Mouse (Mus musculus) hematopoietic stem cell, adult 5-6 weeks (primary cell): ENCODE results near the gene Poc1a. TPM values are rescaled to one million over a fixed set of nuclear protein-coding genes. Genes with fewer than 3 reads are reported as not detected.

Experiments used
- ATAC-seq, 2 experiments: fragments of 125-278 bp in 1 of 2; replicated peaks in 1 of 2; 2 replicates each; pipeline ENCODE4 v1.8.0; 2016 to 2017; ENCODE audit warnings: inconsistent platforms in 2 of 2, mild to moderate bottlenecking in 2 of 2, moderate number of reproducible peaks in 2 of 2, low read depth in 1 of 2, moderate TSS enrichment in 1 of 2; ENCODE audit not compliant: low FRiP score in 2 of 2, poor library complexity in 2 of 2, severe bottlenecking in 2 of 2, insufficient read depth in 1 of 2, low TSS enrichment in 1 of 2
- total RNA-seq: library from RNA; stranded (forward); fragments of 172-1452, 232-1000 nt; gene quantifications from 2 replicates; pipeline ENCODE4 v1.2.3, GENCODE M21; 2017

Poc1a gene
- total RNA-seq, 1 experiment from 2014 or later = 14.8 TPM

DNA sequence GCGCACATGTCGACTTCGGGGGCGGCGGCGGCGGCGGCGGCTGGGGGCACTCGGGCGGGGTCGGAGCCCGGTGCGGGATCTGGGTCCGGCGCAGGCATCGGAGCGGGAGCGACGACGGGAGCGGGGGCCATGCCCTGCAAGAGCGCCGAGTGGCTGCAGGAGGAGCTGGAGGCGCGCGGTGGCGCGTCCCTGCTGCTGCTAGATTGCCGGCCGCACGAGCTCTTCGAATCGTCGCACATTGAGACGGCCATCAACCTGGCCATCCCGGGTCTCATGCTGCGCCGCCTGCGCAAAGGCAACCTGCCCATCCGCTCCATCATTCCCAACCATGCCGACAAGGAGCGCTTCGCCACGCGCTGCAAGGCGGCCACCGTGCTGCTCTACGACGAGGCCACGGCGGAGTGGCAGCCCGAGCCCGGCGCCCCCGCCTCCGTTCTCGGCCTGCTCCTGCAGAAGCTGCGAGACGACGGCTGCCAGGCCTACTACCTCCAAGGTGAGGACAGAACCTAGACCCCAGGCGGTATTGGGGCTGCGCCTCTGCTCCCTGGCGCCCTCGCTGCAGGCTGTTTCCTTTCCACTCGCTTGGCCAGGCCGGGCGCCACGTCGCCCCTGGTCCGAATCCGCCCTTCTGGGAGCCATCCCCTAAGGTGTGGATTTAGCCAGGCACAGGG is 88.1 kb downstream of the Poc1a start:
- no peak for ATAC-seq

DNA sequence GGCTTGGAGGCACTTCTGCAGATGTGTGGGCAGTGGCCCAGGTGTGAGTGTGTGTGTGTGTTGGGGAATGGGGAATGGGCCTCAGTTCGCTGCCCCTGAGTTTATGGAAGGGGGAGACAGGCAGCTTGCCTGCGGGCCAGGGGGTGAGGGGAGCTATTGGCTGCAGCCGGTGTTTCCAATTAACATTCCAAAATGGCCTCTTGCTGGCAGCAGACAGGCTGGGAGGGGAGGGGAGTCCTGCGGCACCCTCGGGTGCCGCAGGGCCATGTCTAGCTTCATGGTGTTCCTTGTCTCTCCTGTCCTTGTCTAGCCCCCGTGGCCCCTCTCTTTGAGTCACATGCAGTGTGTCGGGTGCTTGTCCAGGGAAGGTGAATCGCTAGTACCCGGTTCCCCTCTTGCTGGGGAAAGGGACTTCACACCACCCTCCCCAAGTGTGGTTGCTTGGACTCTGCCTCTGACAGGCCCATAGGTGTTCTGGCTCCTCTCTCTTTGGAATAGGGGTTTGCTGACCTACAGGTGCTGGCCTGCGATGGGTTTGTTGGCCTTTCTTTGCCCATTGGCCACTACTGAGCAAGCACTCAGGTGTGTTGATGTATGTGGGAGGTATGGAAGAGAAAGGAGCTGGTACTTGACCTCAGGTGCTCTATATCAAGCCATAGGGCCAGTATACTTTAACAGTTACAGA is 89.1 kb downstream of the Poc1a start:
- ATAC-seq = no peak

DNA sequence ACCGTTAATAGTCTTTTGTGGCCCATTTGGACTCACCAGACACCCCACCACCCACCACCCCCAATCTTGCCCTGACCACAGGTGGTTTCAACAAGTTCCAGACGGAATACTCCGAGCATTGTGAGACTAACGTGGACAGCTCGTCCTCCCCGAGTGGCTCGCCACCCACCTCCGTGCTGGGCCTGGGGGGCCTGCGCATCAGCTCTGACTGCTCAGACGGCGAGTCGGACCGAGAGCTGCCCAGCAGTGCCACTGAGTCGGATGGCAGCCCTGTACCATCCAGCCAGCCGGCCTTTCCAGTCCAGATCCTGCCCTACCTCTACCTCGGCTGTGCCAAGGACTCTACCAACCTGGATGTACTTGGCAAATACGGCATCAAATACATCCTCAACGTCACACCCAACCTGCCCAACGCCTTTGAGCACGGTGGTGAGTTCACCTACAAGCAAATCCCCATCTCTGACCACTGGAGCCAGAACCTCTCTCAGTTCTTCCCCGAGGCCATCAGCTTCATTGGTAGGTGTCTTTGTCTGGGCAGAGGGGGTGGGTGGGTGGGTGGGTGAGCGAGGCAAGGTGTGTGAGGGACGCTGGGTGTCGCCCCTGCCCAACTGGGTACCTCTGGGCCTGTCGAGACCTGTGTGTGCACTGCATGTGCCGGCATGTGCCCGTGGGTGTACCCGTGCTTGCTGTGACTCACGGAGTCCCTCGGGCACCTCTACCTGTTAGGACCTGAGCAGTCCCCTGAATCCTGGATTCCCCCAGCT is 89.9 kb downstream of the Poc1a start:
- ATAC-seq = no peak

DNA sequence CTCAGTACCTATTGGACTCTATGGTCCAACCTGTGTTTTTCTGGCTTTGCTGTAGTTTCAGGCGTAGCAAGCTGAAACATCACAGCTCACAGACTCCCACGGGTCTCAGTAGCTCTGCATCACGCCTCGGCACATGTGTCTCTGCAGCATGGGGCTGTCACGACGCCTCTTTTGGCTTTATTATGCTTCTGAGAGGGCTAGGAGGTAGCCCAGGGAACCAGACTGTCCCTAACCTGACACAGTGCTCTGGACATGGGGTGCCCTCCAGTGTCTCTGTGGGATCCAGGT is 90.5 kb downstream of the Poc1a start:
- no peak for ATAC-seq

DNA sequence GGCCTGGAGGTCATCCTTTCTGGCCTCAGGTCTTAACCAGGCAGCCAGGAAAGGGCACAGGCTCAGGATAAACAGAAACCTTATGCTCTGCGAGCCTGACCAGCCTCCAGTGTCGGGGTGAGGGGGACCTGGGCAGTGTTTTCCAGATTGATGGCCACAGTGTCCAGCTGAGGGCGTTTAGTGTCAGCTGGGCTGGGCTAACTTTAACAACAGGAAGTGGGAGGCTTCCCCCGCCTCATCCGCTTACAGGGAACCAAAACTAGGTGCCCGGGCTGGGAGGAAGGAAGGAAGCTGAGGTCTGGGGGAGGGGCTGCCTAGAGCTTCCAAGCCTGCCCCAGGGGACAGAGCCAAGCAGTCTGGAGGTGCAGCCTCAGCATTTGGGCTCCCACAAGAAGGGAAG is 90.9 kb downstream of the Poc1a start:
- ATAC-seq = peak; percentile 34 to 43

DNA sequence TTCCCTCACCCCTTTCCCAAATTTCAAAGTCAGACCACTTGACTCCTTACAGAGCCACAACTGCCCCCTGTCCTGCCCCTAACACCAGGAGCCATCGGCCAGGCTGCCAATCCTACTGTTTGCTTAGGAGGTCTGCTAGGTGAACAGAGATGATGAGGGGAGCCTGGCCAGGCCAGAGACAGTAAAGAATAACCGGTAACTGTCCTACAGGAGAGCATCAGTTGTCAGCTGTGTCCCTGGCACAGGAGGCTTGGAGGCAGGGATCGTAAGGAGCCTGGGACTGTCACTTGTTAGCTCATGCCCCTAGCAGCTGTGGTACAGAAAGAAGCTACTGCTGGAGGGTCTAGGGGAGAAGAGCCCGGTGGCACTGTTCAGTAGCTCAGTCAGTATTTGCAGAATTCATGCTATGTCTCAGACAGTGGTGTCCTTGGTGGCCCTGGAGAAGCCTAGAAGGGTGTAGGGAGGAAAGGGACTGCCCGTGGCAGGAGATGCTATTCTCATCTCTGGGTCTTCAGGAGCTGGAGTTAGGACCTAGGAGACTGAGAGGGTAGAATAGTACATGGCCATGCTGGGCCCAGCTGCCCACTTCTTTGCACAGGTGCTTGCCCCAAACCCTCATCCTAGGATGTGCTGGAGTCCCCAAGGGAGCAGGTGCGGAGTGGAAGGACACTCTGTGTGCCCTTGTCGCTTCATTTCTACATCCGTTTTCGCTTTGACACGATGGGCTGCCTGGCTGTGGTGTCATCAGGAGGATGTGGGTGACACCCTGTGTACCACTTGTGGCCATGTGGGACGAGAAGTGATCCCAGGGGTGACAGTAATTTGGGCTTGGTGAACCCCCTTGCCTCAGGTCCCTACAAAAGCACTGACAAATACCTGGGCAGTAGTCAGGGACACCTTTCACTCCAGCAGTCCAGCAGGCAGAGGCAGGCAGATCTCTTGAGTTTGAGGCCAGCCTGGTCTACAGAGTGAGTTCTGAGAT is 91.9 kb downstream of the Poc1a start:
- no peak for ATAC-seq

DNA sequence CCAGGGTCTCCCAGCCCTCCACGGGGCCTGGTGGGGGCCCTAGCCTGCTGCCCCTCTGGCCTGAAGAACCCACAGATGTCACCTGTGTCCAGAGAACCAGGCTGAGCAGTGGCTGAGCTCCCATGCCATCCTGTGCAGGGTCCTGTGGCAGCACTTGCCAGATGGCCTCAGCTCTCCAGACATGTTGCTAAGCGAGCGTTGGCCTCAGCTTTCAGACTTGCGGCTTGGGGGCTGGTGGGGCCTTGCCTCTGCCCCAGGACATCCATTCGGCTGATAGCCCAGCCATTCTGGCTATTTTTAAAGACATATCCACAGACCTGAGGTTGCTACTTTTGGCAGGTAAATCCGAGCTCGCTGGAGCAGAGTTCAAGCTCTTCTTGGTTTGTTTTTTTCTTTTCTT is 93.1 kb downstream of the Poc1a start:
- no peak for ATAC-seq

DNA sequence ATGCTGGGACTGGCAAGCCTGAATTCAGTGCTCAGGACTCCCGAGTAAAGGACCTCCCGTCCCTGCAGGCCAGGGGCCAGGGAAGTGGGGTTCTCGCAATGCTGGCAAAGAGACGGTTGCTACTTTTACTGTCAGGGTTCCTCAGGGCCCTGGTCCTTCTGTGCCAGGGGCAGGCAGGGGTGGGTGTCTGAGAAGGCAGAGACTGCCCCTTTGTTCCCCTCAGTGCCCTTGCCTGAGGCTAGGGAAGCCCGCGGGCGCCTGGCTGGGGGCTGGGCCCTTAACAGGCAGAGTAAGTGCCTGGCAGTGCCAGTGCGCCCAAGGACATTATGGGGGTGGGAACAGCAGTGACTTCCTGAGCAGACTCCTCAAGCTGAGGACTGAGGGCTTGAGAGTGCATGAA is 96.4 kb downstream of the Poc1a start:
- no peak for ATAC-seq

DNA sequence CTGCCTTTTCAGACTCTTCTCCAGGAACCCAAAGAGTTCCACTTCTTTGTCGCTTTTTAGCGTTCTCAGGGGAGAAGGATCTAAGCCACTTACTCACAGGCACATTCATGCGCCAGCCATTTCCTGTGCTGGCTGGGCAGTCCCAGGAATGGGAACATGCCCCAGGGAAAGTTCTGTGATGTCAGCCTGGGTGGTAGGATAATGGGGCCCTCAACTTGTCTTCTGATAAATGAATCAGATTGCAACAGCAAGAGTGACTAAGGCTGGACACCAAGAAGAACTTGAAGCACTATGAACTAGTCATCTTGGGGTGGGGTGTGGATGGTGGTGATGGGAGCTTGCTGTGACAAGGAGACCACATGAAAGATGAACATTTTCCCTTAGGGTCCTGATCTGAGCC is 97.2 kb downstream of the Poc1a start:
- no peak for ATAC-seq

DNA sequence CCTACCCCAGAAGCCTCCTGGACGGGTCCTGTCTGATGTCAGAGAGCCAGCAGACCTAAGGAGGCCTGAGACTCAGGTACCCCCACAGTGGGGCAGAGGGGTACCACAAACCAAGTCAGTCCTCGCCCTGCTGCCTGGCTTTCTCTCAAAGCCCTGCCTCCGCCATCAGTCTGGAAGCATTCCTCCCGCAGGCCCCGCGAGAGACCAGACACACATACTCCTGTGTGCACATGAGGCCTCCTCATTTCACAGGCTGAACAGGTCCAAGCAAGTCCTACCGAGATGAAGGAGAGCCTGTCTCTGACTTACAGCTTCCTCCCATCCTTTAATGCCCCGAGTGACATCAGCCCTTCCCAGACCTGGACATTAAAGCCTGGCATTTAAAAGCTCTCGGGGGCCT is 97.9 kb downstream of the Poc1a start:
- no peak for ATAC-seq

DNA sequence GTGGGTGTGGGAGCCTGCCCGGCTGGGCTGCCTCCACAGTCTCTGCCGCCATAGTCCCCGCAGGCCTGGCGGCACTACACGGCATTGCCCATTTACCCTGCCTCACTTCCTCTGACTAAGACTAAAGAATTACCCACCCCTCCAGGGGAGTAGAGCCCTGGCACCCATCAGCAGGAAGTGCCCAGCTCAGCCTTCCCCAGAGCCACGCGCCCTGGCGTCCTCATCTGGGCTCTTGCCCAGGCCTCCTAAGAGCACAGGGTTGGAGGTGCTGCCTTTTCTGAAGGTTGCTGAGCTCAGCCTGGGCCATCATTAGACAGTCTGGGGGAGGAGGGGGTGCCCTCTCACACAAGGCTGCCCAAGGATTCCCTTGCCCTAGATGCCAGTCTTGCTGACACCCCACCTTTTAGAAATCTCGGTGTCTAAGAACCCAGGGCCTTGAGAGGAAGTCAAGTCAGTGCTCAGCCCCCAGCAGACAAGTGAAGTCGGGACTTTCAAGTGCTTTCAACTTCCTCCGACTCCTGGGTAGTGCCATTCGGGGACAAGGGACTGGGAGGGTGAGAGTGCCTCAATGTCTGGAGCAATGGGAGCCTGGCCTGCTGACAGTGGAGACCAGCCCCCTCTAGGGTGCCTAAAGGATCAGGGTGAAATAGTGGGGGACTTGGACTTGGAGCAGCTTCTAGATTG is 105.5 kb downstream of the Poc1a start:
- ATAC-seq = peak; percentile 74 to 87

DNA sequence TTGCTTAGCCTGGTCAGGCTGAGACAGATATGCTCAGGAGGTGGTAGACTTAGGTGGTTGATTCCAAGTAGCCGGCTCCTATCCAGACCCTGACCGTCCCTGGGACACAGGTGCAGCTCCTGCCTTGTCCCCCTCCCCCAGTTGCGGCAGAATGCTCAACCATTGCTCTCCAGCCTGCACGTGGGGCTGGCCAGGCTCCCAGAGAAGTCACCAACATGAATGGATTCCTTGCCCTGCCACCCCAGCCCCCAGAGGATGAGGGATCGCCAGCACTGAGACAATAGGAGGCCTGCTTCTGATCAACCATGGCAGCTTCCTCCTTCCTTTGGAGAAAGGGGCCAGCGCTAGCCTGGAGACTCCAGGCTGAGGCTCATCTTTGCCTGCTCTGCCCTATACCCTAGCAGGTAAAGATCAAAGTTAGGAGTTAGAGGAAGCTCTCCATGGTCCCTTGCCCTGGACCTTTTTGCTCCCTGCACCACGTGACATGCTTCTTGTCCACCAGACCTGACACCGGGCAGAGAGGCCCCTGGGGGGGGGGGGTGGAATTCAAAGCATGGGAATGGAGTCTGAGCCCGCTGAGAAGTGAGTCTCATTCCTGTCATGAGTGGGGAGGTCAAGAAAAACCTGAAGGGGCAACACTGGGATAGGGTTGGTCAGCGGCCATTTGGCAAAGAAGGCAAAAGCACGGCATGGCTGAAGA is 112.1 kb downstream of the Poc1a start:
- no peak for ATAC-seq

DNA sequence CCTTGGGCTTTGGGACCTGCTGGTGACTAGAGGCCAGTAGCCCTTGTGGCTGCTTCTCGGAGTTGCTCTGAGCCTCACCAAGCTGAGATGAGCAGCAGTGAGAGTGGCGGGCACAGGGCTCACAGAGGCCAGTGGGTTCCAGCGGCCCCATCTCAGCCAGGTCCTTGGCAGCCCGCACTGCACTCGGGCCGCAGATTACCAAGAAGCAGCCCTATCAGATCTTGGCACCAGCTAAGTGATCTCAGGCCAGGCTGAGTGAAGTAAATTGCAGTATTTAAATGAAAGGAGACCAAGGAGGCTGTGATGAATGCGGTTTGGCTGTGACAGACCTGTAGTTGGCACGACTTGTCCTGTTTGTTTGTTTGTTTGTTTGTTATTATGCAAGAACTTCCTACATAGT is 112.7 kb downstream of the Poc1a start:
- ATAC-seq = no peak

DNA sequence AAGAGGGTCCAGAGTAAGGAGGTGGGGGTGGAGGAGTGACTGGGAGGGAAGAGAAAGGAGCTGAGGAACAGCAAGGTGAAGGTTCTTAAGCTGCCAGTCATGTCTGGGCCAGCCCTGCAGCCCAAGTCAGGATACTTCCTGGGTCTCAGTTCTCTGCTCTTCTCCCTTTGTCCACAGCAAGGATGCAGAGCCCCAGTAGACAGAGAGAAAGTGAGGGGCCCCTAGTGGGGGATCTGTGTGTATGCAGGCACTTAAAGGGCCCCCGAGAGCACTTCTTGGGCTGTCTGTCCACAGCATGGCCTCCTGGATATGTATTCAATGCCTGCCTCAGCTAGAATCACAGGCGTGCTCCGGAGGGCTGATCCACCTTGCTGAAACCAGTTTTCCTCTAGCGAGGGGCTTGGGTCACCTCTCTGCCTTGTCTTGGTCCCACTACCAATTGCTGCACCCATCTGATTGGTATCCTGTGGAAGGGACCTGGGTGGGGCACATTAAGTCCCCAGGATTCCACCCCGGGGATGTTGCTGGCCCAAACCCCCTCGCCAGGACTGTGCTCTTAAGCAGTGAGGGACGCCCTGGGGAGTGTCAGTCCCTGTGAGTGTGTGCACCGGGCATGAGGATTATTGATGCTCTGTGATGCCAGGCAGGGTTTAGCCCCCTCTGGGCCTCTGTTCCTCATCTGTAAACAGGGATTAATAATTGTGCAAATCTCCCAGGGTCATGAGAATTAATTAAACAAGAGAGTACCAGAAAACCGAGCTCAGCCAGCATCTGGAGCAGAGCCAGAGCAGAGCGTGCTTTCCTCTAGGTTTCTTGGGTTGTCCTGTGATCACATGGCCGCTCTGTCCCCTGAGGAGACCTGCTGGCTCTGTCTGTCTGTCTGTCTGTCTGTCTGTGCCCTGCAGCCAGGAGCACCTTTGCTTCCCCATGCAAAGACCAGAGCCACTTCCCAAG is 114.1 kb downstream of the Poc1a start:
- peak; percentile 82 to 92 for ATAC-seq

DNA sequence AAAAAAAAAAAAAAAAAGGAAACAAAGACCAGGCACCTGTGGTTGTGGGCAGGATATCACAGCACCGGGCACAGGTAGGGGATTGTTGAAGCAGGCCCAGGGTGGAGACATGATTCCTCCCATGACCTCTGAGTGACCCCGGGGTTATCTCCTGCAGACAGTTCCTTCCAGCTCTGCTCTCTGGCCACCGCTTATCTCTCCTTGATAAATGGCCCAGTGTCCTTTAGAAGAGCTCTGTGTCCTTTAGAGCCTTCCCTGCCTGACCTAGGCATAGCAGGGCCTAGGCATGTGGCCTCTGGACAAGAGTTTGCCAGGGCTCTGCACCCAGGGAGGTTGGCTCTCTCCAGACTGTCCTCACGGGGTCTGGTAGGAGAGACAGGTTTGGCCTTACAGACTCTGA is 116.9 kb downstream of the Poc1a start:
- ATAC-seq = no peak
